Mouse (Mus musculus) spleen, postnatal 10 days (tissue): ENCODE measurements at regions not wholly inside any gene's neighbourhood (a gene's known extent, or its start where the extent isn't known, plus 50 kb on each side); places are given as distances from the start of the nearest gene placed in this dataset.

Source experiments
- DNase-seq, 2 experiments: peaks; one replicate each; pipeline ENCODE4 v3.0.0; 2021 to 2022; ENCODE audit warnings: low spot score in 2 of 2

DNA sequence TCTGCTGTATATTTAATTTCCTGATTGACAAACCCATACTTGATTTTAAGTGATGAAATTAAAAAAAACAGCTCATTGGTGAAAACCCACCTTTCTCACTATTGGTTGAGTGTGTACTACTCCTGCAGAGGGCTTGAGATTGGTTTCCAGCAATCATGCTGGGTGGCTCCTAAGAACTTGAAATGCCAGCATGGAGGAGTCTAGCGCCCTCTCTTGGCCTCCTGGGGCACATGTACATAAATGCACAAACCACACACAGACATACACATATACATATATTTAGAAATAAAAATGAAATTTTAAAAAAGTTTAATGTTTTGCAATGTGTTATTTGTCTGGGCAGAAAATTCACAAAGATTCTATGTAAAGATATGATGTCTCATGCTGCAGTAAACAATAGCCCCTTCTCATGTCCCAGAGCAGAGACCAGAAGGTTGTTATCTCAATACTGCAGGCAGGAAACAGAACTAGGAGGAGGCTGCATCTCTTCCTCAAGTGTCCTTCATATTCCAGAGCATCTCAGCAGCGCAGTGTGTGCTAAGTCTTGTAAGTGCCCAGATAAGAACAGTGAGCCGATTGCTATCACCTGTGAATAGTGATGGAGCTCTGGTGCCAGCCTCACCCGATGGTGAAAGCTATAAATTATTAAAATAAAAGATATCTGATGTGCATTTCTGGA is 108.4 kb upstream of the Fbxo11 start:
- no peak for DNase-seq

DNA sequence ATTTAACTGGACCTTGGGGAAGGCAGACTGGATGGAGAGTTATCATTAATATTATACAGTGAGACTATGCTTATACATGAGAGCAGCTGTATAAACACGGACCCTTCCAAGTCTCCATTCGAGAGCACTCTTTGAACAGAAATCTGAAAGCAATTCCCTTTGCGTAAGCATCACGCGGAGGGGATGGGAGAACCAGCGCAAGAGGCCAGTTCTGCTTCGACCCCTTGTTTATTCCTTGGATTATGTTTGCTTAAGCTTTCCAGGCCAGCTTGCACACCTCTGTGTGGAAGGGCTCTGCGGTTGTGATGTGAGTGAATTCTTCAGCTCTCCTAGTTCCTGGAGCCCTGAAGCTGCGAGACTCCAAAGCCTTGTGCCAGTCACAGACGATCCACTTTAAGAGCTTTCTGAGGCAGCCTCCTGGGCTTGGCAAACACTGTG is 109.2 kb upstream of the Fbxo11 start:
- no peak for DNase-seq

DNA sequence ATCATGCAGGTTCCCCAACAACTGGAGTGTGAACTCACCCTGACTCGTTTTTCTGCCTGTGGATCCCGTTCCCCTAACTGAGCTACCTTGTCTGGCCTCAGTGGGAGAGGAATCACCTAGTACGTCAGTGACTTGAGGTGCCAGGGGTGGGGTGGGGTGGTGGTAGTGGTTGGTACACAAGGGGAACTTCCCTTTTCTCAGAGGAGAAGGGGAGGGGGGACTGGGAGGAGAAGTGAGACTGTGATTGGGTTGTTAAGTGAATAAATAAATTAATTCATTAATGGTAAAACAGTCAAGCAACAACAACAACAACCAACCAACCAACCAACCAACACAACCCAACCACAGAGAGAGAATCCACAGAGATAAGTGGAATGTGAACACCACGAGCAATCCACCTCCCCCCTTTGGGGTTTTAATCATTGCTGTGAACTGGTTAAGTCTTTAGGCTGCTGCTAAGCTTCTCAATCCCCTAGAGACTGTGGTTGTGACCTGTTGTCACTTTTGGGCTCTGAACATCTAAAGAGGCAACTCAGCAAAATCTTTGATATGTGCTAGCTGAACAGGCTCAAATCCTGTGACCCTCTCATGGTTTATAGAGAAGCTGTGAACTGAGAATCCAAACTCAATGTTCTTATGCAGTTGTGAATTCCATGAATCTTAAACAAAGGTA is 111.0 kb upstream of the Fbxo11 start:
- DNase-seq = peak in 1 of 2 experiments; percentile 53

DNA sequence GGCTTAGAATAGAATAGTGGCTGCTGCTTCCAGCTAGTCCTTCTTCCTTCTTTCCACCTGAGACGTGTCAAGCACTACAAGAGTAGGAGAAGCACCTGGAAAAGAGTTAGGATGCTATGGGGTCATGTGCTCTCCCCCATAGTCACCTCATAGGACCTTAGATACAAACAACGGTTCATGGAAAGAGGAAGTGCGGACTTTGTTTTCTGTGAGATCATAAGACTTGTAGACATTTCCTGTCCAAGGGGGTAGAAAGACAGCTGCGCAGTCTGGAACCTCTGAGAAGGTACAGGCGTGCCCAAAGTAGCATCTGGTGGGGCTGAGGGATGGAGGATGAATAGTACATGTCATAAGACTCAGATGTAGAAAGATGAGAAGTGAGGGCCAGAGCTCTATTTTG is 125.6 kb upstream of the Fbxo11 start:
- DNase-seq = peak in 1 of 2 experiments; percentile 38

DNA sequence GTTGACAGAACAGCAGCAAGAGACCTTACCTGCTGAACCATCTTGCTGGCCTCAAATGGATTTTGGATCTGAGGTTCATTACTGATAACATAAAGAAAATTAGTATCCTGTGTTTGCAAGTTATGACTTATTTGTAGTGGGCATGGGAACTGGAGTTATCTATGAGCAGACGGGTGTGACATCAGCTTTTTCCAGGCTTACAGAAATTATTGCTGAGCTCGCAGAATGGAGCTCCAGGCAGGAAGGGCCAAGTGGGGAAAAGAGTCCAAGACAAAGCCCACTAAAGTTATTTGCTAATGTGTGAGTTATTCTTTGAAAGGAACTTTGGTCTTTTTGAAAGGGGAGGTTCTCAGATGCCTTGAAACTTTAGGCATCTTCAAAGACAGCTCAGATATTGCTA is 126.4 kb upstream of the Fbxo11 start:
- DNase-seq = no peak

DNA sequence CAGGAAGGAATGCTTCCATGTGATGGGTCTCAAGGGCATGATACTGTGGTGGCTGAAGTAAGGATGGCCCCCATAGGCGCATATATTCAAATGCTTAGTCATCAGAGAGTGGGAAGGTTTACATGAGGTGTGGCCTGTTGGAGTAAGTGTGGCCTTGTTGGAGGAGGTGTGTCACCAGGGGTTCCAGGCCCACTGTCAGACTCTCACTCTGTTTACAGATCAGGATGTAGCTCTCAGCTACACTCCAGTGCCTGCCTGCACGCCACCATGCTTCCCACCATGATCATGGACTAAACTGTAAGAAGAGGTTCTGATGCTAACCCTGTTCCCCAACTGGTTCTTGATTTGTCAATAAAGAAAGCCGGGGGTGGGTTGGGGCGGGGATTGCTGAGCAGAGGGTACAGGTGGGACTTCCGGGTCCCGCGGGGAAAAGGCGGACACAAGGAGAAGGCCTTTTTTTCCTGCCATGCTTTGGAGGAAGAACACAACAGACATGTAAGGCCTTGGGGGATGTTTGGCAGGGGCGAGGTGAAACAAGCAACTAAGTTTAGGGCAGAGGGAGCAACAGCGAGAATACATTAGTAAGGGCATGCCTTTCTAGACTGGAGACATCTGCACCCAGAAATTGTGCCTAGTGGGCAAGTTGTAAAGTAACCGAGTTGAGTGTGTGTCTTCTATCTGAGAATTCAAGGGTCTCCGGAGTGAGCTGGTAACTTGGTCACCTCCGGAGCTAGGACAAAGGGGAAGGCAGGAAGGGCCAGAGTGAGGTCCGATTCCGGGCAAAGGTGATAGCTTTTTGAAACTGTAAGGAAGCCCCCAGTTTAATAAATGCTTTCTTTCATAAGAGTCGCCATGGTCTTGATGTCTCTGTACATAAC is 127.1 kb upstream of the Fbxo11 start:
- no peak for DNase-seq

DNA sequence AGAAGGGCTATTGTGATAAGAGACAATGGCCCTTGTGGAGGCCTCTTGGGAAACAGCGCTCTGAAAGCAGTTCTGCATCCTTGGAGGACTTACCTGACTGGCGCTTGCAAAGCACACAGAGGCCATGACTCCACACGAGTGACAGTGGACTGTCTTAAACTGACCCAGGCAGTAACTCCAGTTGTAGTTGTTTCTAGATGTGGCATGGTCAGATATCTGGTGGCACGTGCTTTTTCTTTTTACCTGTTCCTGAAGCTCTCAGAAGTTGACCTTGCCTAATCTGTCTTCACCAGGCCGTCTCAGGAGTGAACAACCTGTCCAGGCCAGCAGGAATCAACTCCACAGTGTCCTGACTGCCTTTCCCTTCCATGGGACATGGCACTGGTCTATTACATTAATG is 129.6 kb upstream of the Fbxo11 start:
- no peak for DNase-seq

DNA sequence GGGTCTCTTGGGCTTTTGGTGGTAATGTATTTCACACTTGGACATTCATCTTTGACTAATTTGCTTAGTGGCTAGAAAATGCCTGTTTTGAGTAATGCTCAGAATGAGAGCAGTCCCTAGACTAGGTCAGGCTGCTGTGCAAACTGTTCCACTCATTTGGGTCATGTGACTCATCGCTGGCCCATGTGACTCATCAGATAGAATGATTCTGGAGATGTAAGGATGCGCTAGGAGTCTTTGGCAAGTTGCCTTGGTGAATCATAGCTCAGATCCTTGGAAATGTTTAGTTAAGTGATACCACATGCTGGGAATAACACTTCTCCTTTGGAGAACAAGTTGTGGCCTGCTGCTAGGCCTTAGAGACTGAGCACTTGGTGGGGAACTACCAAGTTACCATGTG is 130.2 kb upstream of the Fbxo11 start:
- no peak for DNase-seq

DNA sequence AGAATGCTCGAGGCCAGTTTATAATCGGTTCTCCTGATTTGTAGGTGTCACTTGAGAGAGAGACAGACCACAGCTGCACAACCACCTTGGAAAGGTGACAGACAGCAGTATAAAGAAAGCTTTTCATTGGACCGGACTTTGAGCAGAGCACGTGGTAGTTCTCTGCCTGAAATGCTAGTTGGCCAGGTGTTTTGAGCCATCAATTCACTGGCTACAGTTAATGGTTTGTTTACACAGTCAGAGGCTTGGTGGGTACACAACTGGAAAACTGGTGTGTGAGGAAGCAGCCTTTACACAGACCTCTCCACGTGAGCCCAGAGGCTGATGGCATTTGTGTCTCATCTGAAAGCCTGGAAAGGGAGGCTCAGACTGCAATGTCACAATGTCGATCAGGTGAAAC is 130.8 kb upstream of the Fbxo11 start:
- no peak for DNase-seq

DNA sequence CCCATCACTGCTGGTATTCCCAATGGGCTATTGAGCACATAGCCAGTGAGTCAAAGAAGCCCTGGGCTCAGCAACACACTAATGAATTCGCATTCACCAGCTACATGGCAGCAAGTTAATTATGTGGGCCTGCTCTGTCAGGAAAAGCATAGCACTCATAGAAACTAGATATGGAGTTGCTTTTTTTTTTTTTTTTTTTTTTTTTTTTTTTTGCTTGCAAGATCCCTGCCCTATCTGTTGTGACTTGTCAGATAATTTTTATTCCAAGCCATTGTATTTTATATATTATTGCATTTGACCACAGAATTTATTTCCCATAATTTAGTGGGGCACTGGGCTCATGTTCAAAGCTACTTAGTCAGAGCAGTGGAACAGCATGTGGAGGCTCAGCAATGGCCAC is 131.2 kb upstream of the Fbxo11 start:
- DNase-seq = no peak

DNA sequence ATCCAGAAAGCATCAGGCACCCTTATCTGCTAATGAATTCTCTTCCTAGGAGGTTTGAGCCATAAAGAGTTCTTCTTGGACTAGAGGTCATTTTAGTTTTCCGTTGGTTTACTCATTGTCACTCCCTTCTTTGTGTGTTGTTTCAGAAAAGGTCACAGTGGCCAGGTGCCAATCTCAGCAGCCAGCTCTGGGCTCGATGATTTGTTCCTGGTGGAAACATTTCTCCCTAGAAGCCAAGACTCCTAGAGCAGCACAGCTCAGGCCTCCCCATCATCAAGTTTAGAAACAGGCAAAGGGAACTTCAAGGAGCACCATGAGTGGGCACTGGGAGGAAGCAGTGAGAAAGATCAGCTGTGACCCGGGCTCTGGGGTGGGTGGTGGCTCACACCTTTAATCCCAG is 132.3 kb upstream of the Fbxo11 start:
- no peak for DNase-seq

DNA sequence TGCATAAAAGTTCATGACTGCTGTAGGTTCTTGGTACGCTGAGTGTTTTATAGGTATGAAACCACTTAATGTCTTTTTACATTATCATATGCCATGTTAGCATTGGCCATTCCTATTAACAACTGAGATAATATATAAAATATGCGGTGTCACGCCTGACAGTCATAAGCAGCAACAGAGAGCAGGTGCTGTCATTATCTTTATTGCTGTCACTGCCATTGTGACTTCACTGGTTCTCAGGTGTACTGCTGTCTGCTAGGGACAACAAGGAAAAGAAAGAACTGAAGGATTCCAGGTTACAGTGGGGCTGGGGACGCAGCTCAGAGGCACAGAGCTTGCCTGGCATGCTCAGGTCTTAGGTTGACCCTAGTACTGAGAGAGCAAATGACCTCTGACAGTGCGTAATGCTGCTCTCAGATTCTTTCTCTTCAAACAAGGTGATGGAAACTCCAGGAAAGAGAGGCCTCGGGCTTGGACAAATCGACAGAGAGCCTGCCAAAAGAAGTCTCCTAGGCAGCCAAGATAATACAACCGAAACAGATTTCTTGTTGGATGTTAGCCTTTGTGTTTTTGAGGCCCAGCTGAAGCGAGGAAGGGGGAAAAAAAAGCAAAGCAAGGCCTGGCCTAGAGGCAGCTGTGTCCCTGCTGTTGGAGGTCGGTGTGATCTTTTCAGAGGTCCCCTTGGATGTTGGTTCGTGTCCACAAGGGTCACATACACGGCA is 136.3 kb upstream of the Fbxo11 start:
- DNase-seq = no peak

DNA sequence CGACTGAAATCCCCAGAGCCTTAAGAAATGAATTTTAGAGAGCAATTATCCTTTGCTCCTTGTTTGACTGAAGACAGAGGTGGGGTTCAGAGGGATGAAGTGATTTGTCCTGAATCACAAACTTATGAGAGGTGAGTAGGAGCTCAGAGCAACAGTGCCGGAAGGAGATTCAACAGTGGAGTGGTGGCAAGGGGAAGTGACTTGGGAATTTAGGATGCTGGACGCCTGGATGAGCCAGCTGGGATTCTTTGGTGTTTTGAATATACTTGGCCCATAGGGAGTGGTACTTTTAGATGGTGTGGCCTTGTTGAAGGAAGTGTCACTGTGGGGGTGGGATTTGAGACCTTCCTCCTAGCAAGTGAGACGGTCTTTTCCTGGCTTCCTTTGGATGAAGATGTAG is 137.1 kb upstream of the Fbxo11 start:
- no peak for DNase-seq

DNA sequence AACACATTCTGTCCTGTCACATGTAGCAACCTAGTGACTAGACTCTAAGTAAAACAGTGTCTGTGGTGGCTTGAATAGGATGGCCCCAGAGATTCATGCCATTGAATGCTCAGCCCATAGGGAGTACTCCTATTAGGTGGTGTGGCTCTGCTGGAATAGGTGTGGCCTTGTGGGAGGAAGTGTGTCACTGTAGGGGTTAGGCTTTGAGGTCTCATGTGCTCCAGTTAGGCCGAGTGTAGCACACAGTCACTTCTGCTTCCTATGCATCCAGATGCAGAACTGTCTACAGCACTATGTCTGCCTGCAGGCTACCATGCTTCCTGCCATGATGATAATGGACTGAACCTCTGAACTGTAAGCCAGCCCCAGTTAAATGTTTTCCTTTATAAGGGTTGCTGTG is 144.5 kb upstream of the Fbxo11 start:
- no peak for DNase-seq

DNA sequence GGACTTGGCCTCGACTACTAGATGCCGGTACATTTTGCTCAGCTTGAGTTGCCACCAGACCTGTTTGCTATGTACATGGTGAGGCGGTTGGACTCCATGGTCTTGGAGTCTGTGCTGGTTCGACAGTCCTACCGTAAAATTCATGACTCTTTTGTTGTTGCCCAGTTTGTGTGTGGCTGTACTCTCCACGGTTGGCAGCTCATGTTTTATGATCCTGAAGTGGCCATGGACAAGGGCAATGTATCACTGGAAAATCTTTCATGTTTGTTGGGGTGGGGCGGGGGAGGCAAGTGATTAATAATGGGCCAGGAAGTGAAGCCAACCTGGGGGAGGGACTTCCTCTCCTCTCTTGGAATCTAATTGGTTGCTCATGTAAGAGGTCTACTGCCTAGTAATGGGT is 147.0 kb upstream of the Fbxo11 start:
- DNase-seq = no peak

DNA sequence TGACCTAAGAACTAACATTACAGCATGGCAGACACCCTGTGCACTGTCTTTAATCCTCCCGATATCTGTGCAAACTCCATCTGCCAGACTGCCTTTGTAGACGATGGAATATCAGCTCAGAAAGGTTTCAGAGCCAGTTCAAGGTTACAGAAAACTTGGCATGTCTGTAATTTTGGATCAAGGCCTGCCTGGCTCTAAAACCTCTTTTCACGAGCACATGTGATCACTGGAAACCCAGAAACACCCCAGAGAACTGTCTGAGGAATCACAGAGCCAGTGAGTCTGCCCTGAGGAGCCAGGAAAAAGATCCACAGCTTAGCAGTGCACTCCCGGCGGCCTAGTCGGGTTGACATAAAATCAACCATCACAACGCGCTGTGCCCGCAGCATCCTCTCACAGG is 149.7 kb upstream of the Fbxo11 start:
- DNase-seq = no peak

DNA sequence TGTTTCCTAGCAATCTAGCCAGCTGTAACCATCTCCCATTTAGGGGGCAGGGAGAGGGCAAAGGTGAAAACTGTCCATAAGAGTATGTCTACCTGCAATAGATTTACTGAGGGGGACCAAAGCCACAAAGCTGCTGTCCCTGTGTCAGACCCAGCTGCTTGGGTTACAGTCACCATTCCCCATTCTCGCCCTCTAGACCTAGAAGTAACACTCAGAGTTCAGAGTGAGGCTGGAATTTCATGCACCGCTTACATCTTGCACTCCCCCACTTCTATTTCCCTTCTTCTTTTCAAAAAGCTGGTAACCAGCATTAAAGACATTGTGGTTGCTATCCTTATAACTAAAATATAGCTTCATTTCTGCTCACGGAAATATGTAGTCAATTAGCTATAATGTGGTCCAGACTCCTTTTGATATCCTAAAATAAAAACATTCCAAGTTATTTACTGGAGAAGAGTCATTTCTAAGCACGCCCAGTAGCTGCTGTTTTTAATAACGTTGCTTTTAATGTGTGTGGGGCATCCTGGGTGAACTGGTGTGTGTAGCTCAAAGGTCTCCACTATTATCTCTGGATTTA is 157.4 kb upstream of the Fbxo11 start:
- no peak for DNase-seq

DNA sequence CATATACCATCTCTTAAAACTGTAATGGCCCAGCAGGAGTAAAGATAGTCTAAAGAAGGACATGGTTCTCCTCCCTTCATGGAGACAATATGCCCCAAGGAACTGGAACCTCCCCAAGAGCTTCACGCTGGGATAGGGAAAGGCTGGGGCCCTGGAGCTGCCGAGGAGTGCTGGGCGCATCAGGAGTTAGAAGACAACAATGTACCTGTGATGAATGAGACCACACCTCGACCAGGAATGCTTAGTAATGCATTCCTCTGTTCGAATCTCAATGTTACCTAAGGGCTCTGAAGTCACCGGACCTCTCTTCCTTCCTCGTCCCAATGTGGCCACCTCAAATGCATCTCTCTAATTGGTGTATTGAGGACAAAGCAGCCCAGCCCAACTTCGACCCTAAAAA is 175.4 kb upstream of the Fbxo11 start:
- no peak for DNase-seq

DNA sequence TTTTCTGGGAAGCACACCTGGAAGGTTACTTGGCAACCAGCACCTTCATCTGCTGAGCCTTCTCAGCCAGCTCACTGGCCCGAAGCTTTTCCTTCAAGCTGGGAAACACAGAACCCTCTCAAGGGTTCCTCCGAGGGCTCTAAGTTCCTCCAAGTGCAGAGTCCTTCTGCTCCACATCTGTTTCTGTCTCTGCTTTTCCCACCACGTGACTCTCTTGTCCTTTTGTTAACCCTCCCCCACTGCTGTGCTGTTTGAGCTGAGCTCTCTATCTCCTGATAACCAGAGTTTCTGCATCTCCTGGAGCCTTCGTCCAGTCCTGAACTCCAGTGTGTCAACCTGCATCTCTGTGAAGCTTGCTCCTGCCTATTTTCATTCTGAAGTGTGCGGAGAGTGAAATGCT is 183.5 kb upstream of the Fbxo11 start:
- DNase-seq = no peak

DNA sequence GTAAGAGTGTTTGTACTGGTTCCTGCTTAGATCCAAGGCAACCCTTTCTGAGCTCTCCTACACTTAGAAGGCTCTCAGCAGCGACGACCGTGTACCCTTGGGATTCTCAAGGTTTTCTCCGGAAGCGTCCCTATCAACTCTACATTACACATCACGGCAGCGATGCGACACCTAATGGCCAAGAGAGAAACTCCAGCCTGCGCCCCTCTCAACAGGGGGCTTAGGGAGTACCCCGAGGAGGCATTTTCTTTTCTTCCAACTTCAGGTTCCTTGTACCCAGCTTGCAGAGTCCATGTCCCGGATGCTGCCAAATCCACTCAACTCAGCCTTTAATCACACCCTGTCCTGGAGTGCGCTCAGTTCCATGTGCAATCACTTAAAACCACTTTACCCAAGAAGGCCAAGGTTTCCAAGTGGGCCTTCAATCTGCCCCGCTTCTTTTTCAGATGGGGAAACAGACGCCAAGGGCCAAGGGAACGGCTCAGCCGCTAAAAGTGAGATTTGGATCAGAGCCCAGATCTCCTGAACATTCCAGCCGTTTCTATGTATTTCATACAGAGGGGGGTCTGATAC is 186.9 kb upstream of the Fbxo11 start:
- peak; percentile 10 to 53 for DNase-seq
